Mouse (Mus musculus): ENCODE measurements at regions not wholly inside any gene's neighbourhood (a gene's known extent, or its start where the extent isn't known, plus 50 kb on each side); places are given as distances from the start of the nearest gene placed in this dataset.

- no peak for ATAC-seq (replicated peaks in 1 of 2; ENCODE audit: insufficient read depth in 1 of 2, low FRiP score in 2 of 2, low TSS enrichment in 1 of 2, low read depth in 1 of 2, poor library complexity in 2 of 2, severe bottlenecking in 2 of 2)
These were observed 733.5 kb downstream of the Fam19a2 start for GRCm38 (mm10) chr10:123997260-123997659.

GRCm38 (mm10) chr10:123998959-123999358 lies 735.2 kb downstream of the Fam19a2 start:
- ATAC-seq (replicated peaks in 1 of 2; ENCODE audit: insufficient read depth in 1 of 2, low FRiP score in 2 of 2, low TSS enrichment in 1 of 2, low read depth in 1 of 2, poor library complexity in 2 of 2, severe bottlenecking in 2 of 2) = no peak

- ATAC-seq (replicated peaks in 1 of 2; ENCODE audit: insufficient read depth in 1 of 2, low FRiP score in 2 of 2, low TSS enrichment in 1 of 2, low read depth in 1 of 2, poor library complexity in 2 of 2, severe bottlenecking in 2 of 2) = no peak
These were observed 781.2 kb downstream of the Fam19a2 start for GRCm38 (mm10) chr10:124045031-124045430.

- ATAC-seq (replicated peaks in 1 of 2; ENCODE audit: insufficient read depth in 1 of 2, low FRiP score in 2 of 2, low TSS enrichment in 1 of 2, low read depth in 1 of 2, poor library complexity in 2 of 2, severe bottlenecking in 2 of 2) = no peak
These were observed 782.0 kb downstream of the Fam19a2 start for GRCm38 (mm10) chr10:124045791-124046190.

- no peak for ATAC-seq (replicated peaks in 1 of 2; ENCODE audit: insufficient read depth in 1 of 2, low FRiP score in 2 of 2, low TSS enrichment in 1 of 2, low read depth in 1 of 2, poor library complexity in 2 of 2, severe bottlenecking in 2 of 2)
These were observed 819.0 kb downstream of the Fam19a2 start for GRCm38 (mm10) chr10:124082756-124083155.

GRCm38 (mm10) chr10:124090547-124090946 lies 826.8 kb downstream of the Fam19a2 start:
- ATAC-seq (replicated peaks in 1 of 2; ENCODE audit: insufficient read depth in 1 of 2, low FRiP score in 2 of 2, low TSS enrichment in 1 of 2, low read depth in 1 of 2, poor library complexity in 2 of 2, severe bottlenecking in 2 of 2) = no peak

- ATAC-seq (replicated peaks in 1 of 2; ENCODE audit: insufficient read depth in 1 of 2, low FRiP score in 2 of 2, low TSS enrichment in 1 of 2, low read depth in 1 of 2, poor library complexity in 2 of 2, severe bottlenecking in 2 of 2) = no peak
These were observed 827.6 kb downstream of the Fam19a2 start for GRCm38 (mm10) chr10:124091364-124091763.

- no peak for ATAC-seq (replicated peaks in 1 of 2; ENCODE audit: insufficient read depth in 1 of 2, low FRiP score in 2 of 2, low TSS enrichment in 1 of 2, low read depth in 1 of 2, poor library complexity in 2 of 2, severe bottlenecking in 2 of 2)
These were observed 855.8 kb downstream of the Fam19a2 start for GRCm38 (mm10) chr10:124119585-124119984.

GRCm38 (mm10) chr10:124138456-124138855 lies 874.7 kb downstream of the Fam19a2 start:
- no peak for ATAC-seq (replicated peaks in 1 of 2; ENCODE audit: insufficient read depth in 1 of 2, low FRiP score in 2 of 2, low TSS enrichment in 1 of 2, low read depth in 1 of 2, poor library complexity in 2 of 2, severe bottlenecking in 2 of 2)

- ATAC-seq (replicated peaks in 1 of 2; ENCODE audit: insufficient read depth in 1 of 2, low FRiP score in 2 of 2, low TSS enrichment in 1 of 2, low read depth in 1 of 2, poor library complexity in 2 of 2, severe bottlenecking in 2 of 2) = no peak
These were observed 878.5 kb downstream of the Fam19a2 start for GRCm38 (mm10) chr10:124142336-124142735.

- no peak for ATAC-seq (replicated peaks in 1 of 2; ENCODE audit: insufficient read depth in 1 of 2, low FRiP score in 2 of 2, low TSS enrichment in 1 of 2, low read depth in 1 of 2, poor library complexity in 2 of 2, severe bottlenecking in 2 of 2)
These were observed 883.1 kb downstream of the Fam19a2 start for GRCm38 (mm10) chr10:124146751-124147469.

- ATAC-seq (replicated peaks in 1 of 2; ENCODE audit: insufficient read depth in 1 of 2, low FRiP score in 2 of 2, low TSS enrichment in 1 of 2, low read depth in 1 of 2, poor library complexity in 2 of 2, severe bottlenecking in 2 of 2) = no peak
These were observed 899.6 kb downstream of the Fam19a2 start for GRCm38 (mm10) chr10:124163441-124163840.

GRCm38 (mm10) chr10:124175598-124175997 lies 911.8 kb downstream of the Fam19a2 start:
- no peak for ATAC-seq (replicated peaks in 1 of 2; ENCODE audit: insufficient read depth in 1 of 2, low FRiP score in 2 of 2, low TSS enrichment in 1 of 2, low read depth in 1 of 2, poor library complexity in 2 of 2, severe bottlenecking in 2 of 2)

GRCm38 (mm10) chr10:124208317-124208716 lies 944.5 kb downstream of the Fam19a2 start:
- no peak for ATAC-seq (replicated peaks in 1 of 2; ENCODE audit: insufficient read depth in 1 of 2, low FRiP score in 2 of 2, low TSS enrichment in 1 of 2, low read depth in 1 of 2, poor library complexity in 2 of 2, severe bottlenecking in 2 of 2)

GRCm38 (mm10) chr10:124219461-124219860 lies 955.7 kb downstream of the Fam19a2 start:
- no peak for ATAC-seq (replicated peaks in 1 of 2; ENCODE audit: insufficient read depth in 1 of 2, low FRiP score in 2 of 2, low TSS enrichment in 1 of 2, low read depth in 1 of 2, poor library complexity in 2 of 2, severe bottlenecking in 2 of 2)

- ATAC-seq (replicated peaks in 1 of 2; ENCODE audit: insufficient read depth in 1 of 2, low FRiP score in 2 of 2, low TSS enrichment in 1 of 2, low read depth in 1 of 2, poor library complexity in 2 of 2, severe bottlenecking in 2 of 2) = no peak
These were observed 958.3 kb downstream of the Fam19a2 start for GRCm38 (mm10) chr10:124222068-124222467.

GRCm38 (mm10) chr10:124227061-124227460 lies 963.3 kb downstream of the Fam19a2 start:
- no peak for ATAC-seq (replicated peaks in 1 of 2; ENCODE audit: insufficient read depth in 1 of 2, low FRiP score in 2 of 2, low TSS enrichment in 1 of 2, low read depth in 1 of 2, poor library complexity in 2 of 2, severe bottlenecking in 2 of 2)

GRCm38 (mm10) chr10:124249358-124249757 lies 985.6 kb downstream of the Fam19a2 start:
- no peak for ATAC-seq (replicated peaks in 1 of 2; ENCODE audit: insufficient read depth in 1 of 2, low FRiP score in 2 of 2, low TSS enrichment in 1 of 2, low read depth in 1 of 2, poor library complexity in 2 of 2, severe bottlenecking in 2 of 2)

- no peak for ATAC-seq (replicated peaks in 1 of 2; ENCODE audit: insufficient read depth in 1 of 2, low FRiP score in 2 of 2, low TSS enrichment in 1 of 2, low read depth in 1 of 2, poor library complexity in 2 of 2, severe bottlenecking in 2 of 2)
These were observed 986.2 kb downstream of the Fam19a2 start for GRCm38 (mm10) chr10:124250004-124250403.
